Mouse (Mus musculus) urinary bladder, postnatal 0 days (tissue): Measurements from ENCODE around the gene Mrm3. TPM values are rescaled to one million over a fixed set of nuclear protein-coding genes. Genes with fewer than 3 reads are reported as not detected.

Experiments
- polyA plus RNA-seq: library from polyadenylated mRNA; unstranded; fragments of >200 nt; fragmentation: Nextera tagmentation; extraction: Ambion mirVana; gene quantifications from 2 replicates; pipeline ENCODE4 v1.2.1, GENCODE M21; 2015

The Mrm3 gene
- 12.5 and 16.0 TPM in 2 replicates for polyA plus RNA-seq

DNA sequence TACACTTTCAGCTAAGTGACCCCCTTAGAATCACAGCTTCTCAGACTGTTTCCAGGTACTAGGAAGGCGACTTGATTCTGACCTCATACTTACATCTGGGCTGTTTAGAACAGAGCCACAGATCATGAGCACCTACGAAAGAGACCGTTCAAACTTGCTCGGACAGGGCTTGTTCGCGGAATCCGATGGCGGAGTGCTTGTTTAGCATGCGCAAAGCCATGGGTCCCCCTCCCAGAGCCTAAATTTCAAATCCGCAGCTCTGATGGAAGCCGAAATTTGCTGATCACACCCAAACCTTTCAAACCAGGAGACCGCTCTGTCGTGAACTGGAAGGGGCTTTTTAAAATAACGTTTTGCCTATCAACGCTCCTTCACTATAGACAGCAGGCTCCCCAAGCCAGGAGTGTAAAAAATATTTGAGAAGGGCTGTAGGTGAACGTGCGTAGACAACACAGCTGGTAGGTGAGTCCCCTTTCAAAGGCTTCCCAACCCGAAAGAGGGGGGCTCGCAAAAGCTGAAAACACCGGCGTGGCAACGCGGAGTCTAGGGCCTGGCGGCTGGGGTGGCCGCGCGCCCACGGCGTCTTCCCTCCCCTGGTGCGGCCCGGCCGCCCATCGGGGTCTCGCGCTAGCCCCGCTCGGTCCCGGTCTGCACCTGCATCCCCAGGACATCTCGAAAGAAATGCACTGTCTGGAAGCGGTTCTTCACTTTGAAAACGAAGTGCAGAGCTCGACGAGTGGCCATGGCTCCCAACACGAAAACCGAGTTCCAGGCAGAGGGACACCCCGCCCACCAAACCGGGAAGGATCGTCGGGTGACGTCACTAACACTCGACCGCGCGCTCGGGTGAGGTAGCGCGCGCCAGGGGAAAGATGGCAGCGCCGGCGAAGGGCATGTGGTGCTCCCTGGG is at the start of gene Mrm3, which contains the start of gene Glod4:
TSS of gene Mrm3 (plus strand) at position 815 of the 910 bp plus-strand sequence.
TSS of gene Glod4 (minus strand) at position 825 of the 910 bp plus-strand sequence.

DNA sequence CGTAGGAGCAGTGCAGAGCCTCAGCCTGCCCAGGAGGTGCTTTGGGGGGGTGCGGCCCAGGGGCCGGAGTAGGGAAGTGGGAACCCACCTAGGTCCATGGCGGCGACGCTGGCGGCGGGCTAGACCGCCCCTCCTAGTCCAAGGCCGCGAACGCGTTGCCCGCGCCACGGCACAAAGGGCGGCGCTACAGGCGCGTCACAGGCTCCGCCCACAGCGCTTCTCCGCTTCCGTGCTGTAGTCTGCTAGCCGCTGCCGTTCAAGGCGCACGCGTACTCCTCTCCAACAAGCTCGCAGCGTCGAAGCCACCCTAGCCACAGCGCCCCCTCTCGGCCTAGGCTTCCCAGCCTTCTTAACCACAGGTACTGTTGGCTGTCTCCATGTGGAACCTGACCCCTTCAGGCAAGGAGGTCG is 26.1 kb upstream of the Mrm3 start, which contains the start of the genes Dbil5 and Gemin4:
TSS of gene Dbil5 (plus strand) at position 219 of the 411 bp plus-strand sequence.
TSS of gene Gemin4 (minus strand) at position 275 of the 411 bp plus-strand sequence.

Other genes starting within 250 kb of the Mrm3 start
- 1.3 and 1.6 TPM in 2 replicates for gene 1700016K19Rik, start 243.8 kb upstream of the Mrm3 start, polyA plus RNA-seq
- gene Rflnb, start 215.9 kb upstream of the Mrm3 start, polyA plus RNA-seq = 39.4 and 39.5 TPM in 2 replicates
- 25.9 and 27.4 TPM in 2 replicates for gene Vps53, start 64.1 kb upstream of the Mrm3 start, polyA plus RNA-seq
- 16.0 and 21.6 TPM in 2 replicates for gene Fam57a, start 64.0 kb upstream of the Mrm3 start, polyA plus RNA-seq
- gene Dbil5, start 26.1 kb upstream of the Mrm3 start, polyA plus RNA-seq = 0.24 TPM in 1 of 2 replicates, not detected in the other
- gene Gemin4, start 26.1 kb upstream of the Mrm3 start, polyA plus RNA-seq = 7.7 and 12.3 TPM in 2 replicates
- 77.9 and 89.8 TPM in 2 replicates for gene Glod4, start within 50 bp of the Mrm3 start, polyA plus RNA-seq
- gene Nxn, start 155.4 kb downstream of the Mrm3 start, polyA plus RNA-seq = 83.6 and 94.8 TPM in 2 replicates
- 61.3 and 66.1 TPM in 2 replicates for gene Timm22, start 163.2 kb downstream of the Mrm3 start, polyA plus RNA-seq